Mouse (Mus musculus): ENCODE measurements around the gene Eif2b2. TPM values are rescaled to one million over a fixed set of nuclear protein-coding genes. Genes with fewer than 3 reads are reported as not detected.
A peak's percentile ranks its signal among the peaks of the same experiment; 100 is the strongest.

The Eif2b2 gene
- polyA plus RNA-seq, 1 experiment from 2014 or later, result 31.8 TPM

DNA sequence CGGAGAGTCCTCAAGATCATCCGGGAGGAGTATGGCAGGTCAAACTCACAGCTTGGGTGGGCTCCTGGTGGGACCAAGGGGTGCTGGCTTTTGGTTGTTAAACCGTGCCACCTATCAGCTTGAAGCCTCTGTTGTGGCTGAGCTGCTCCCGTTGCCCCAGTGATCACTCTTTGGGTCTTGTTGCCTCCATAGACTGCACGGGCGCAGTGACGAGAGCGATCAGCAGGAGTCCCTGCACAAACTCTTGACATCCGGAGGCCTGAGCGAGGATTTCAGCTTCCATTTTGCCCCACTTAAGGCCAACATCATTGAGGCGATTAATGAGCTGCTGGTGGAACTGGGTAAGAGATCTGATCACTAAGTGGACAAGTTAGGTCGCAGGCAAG lies 617 bp downstream of the Eif2b2 start:
- H3K27ac ChIP-seq (ENCODE audit: low read length), result peak overlapping the region; percentile 75
- ATAC-seq (ENCODE audit: low read depth), result no peak
- no peaks in the 10 kb centered on the region for H3K9me3 ChIP-seq (replicated peaks; ENCODE audit: control insufficient read depth, low read length)
- H3K36me3 ChIP-seq (ENCODE audit: control insufficient read depth, insufficient read depth), result peaks cover 22% of the 10 kb centered on the region
- WGBS (ENCODE audit: insufficient replicate concordance), result 2% methylated on average over 12 of the region's 12 CpGs
- peak overlapping the region; percentile 86 for H3K4me2 ChIP-seq (ENCODE audit: low read depth, low read length)
- no peaks in the 10 kb centered on the region for H3K27me3 ChIP-seq (ENCODE audit: control insufficient read depth, insufficient read depth, low read depth, low read length)
- H3K4me3 ChIP-seq (ENCODE audit: low read depth, low read length), result peak overlapping the region; percentile 97
- H3K4me1 ChIP-seq (ENCODE audit: control insufficient read depth, low read depth, low read length), result peaks cover 18% of the 10 kb centered on the region
- peak overlapping the region; percentile 88 for H3K9ac ChIP-seq (ENCODE audit: low read depth, low read length)

DNA sequence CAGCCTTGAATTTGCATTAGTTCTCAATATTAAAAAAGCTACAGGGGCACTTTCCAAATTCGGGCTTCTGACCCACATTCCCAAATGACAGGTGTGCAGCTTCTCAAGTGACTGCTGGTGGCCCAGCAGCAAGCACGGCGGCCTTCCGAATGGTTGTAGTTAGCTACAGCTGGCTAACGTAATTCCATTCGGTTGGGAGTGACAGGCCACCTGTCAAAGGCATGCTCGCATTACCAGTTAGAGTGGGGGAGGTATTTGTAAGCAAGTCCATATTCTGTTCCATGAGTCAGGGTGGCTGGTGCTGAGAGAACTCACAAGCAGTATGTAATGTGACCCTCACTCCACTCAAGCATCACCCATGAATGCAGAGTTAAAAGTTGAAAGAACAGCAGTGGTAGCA lies 7.9 kb downstream of the Eif2b2 start:
- no peaks in the 10 kb centered on the region for H3K27me3 ChIP-seq (ENCODE audit: control insufficient read depth, insufficient read depth, low read depth, low read length)
- H3K9me3 ChIP-seq (replicated peaks; ENCODE audit: control insufficient read depth, low read length), result no peaks in the 10 kb centered on the region
- H3K27ac ChIP-seq (ENCODE audit: low read length), result no peak overlapping the region
- H3K4me2 ChIP-seq (ENCODE audit: low read depth, low read length), result no peak overlapping the region
- no peak overlapping the region for H3K9ac ChIP-seq (ENCODE audit: low read depth, low read length)
- peaks cover 35% of the 10 kb centered on the region for H3K36me3 ChIP-seq (ENCODE audit: control insufficient read depth, insufficient read depth)
- ATAC-seq (ENCODE audit: low read depth), result no peak
- no peaks in the 10 kb centered on the region for H3K4me1 ChIP-seq (ENCODE audit: control insufficient read depth, low read depth, low read length)
- 76% methylated on average over 7 of the region's 7 CpGs for WGBS (ENCODE audit: insufficient replicate concordance)
- H3K4me3 ChIP-seq (ENCODE audit: low read depth, low read length), result no peak overlapping the region

DNA sequence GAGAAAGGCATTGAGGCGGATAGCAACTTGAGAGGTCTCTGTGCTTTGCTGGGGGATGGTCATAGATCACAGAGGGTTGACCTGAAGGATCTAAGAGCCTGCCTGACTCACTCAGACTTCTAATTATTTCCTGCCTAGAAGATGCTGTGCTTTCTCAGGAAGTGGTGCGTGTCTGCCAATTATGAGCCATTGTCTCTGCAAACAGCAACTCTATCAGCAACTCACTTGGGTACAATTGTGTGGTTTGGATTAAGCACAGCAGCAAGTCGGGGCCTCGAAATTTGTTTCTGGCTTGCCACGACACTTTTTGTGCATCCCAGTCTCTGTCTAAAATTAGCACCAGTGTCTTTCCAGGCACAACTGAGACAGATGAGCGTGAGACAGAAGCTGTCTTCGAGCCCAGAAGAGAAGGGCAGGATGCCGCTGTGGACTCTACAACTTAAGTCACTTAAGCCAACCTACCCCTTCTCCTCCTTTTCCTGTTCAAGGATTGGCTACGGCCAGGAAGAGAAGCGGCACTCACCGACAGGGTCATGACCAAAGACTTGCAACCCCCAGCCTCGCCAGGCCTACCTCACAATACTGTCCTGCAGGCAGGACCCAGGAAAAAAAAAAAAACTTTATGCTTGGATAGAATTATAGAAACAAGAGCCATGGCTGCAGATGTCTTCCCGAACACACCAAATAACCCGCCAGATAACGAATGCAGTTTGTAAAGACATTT lies 8.8 kb downstream of the Eif2b2 start:
- H3K4me1 ChIP-seq (ENCODE audit: control insufficient read depth, low read depth, low read length), result no peaks in the 10 kb centered on the region
- H3K27me3 ChIP-seq (ENCODE audit: control insufficient read depth, insufficient read depth, low read depth, low read length), result no peaks in the 10 kb centered on the region
- no peak overlapping the region for H3K9ac ChIP-seq (ENCODE audit: low read depth, low read length)
- H3K9me3 ChIP-seq (replicated peaks; ENCODE audit: control insufficient read depth, low read length), result no peaks in the 10 kb centered on the region
- no peak overlapping the region for H3K4me3 ChIP-seq (ENCODE audit: low read depth, low read length)
- no peak overlapping the region for H3K27ac ChIP-seq (ENCODE audit: low read length)
- no peak overlapping the region for H3K4me2 ChIP-seq (ENCODE audit: low read depth, low read length)
- no peak for ATAC-seq (ENCODE audit: low read depth)
- WGBS (ENCODE audit: insufficient replicate concordance), result 52% methylated on average over 15 of the region's 15 CpGs
- peaks cover 30% of the 10 kb centered on the region for H3K36me3 ChIP-seq (ENCODE audit: control insufficient read depth, insufficient read depth)

GRCm38 (mm10) chr12:85233376-85234358 lies 14.4 kb downstream of the Eif2b2 start:
- Histone ChIP-seq H3K9ac (ENCODE audit: low read depth, low read length) (no peak overlapping the region), H3K4me1 (ENCODE audit: control insufficient read depth, low read depth, low read length) (no peaks in the 10 kb centered on the region), H3K27ac (ENCODE audit: low read length) (no peak overlapping the region), H3K4me2 (ENCODE audit: low read depth, low read length) (no peak overlapping the region), H3K36me3 (ENCODE audit: control insufficient read depth, insufficient read depth) (no peaks in the 10 kb centered on the region), H3K4me3 (ENCODE audit: low read depth, low read length) (no peak overlapping the region), H3K9me3 (replicated peaks; ENCODE audit: control insufficient read depth, low read length) (no peaks in the 10 kb centered on the region), H3K27me3 (ENCODE audit: control insufficient read depth, insufficient read depth, low read depth, low read length) (no peaks in the 10 kb centered on the region)
- no peak for ATAC-seq (ENCODE audit: low read depth)
- WGBS (ENCODE audit: insufficient replicate concordance), result 81% methylated on average over 21 of the region's 21 CpGs

DNA sequence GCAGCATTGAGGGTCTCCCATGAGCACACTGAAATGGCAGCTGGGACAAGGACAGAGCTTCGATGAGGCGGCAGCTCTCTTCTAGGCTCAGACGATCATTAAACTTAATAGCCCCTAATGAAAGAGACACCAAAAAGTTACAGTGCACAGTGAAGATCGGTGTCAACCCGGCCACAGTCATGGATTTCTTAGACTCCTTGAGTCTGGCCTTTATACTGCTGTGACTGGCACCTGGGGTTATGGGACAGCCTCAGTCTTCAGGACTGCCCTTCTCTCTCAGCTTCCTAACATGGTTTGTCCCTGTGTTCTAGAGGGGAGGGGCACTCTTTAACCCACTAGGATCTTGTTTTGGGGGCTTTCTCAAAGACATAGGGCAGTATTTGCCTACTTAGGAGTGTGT lies 18.3 kb downstream of the Eif2b2 start:
- no peak for ATAC-seq (ENCODE audit: low read depth)
- no peaks in the 10 kb centered on the region for H3K36me3 ChIP-seq (ENCODE audit: control insufficient read depth, insufficient read depth)
- H3K27me3 ChIP-seq (ENCODE audit: control insufficient read depth, insufficient read depth, low read depth, low read length), result no peaks in the 10 kb centered on the region
- no peak overlapping the region for H3K4me3 ChIP-seq (ENCODE audit: low read depth, low read length)
- 81% methylated on average over 5 of the region's 5 CpGs for WGBS (ENCODE audit: insufficient replicate concordance)
- H3K9me3 ChIP-seq (replicated peaks; ENCODE audit: control insufficient read depth, low read length), result no peaks in the 10 kb centered on the region
- H3K4me2 ChIP-seq (ENCODE audit: low read depth, low read length), result no peak overlapping the region
- H3K27ac ChIP-seq (ENCODE audit: low read length), result no peak overlapping the region
- H3K4me1 ChIP-seq (ENCODE audit: control insufficient read depth, low read depth, low read length), result no peaks in the 10 kb centered on the region
- H3K9ac ChIP-seq (ENCODE audit: low read depth, low read length), result no peak overlapping the region

DNA sequence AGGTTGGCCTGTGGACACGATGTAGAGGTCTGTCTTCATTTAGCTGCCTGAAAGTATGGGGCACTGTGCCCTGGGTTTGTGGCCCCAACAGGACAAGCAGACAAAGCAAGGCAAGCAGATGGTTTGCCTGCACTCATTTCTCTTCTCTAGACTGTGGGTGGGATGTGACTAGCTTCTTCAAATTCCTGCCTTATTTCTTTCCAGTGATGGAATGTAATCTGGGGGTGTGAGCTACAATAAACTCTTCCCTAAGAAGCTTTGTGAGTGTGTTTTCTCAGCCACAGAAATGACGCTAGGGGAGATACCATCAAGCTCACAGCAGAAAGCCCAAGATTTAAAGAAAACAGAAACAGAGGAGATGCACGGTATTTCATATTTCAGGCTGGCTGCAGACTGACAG lies 32.8 kb downstream of the Eif2b2 start:
- WGBS (ENCODE audit: insufficient replicate concordance), result 79% methylated on average over 3 of the region's 3 CpGs

DNA sequence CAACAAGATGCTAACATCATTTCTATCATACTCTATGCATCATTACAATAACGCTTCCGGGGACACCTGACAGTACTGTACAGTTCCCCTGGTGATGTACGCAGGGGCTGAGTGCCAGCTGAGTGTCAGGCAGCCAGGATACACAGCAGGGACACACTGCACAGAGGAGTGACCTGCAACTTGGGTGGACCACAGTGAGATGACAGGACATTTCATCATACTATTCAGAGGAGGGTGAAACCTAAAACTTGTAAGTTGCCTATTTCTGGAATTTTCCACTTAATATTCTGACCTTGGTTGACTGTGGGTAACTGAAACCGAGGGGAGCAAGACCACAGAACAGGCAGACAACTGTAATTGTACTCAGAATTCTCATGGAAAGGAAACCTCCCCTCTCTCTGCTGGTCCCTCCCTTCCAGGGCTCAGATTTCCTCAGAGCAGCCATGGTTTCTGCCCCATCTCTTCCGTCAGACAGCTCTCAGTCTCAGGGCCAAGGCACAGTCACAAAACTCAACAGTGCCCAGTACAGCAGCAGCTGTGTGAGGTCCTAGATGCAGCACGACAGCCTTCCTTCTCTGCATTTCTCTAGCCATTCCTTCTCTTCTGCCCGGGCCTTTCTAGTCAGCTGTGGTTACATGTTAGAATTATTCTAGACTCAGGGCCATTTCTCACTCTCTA lies 36.9 kb downstream of the Eif2b2 start:
- 48% methylated on average over 7 of the region's 7 CpGs for WGBS (ENCODE audit: insufficient replicate concordance)
- no peak for ATAC-seq (ENCODE audit: low read depth)
- Histone ChIP-seq H3K27me3 (ENCODE audit: control insufficient read depth, insufficient read depth, low read depth, low read length) (no peaks in the 10 kb centered on the region), H3K9ac (ENCODE audit: low read depth, low read length) (no peak overlapping the region), H3K4me3 (ENCODE audit: low read depth, low read length) (no peak overlapping the region), H3K27ac (ENCODE audit: low read length) (no peak overlapping the region), H3K4me1 (ENCODE audit: control insufficient read depth, low read depth, low read length) (peaks cover 5% of the 10 kb centered on the region; the same call in 1 of the 2 replicates), H3K4me2 (ENCODE audit: low read depth, low read length) (no peak overlapping the region), H3K9me3 (replicated peaks; ENCODE audit: control insufficient read depth, low read length) (no peaks in the 10 kb centered on the region), H3K36me3 (ENCODE audit: control insufficient read depth, insufficient read depth) (no peaks in the 10 kb centered on the region)

More for the DNA sequence above, 32.8 kb downstream of the Eif2b2 start:
- no peaks in the 10 kb centered on the region for H3K27me3 ChIP-seq (ENCODE audit: control insufficient read depth, insufficient read depth, low read depth, low read length)
- H3K36me3 ChIP-seq (ENCODE audit: control insufficient read depth, insufficient read depth), result peaks cover 3% of the 10 kb centered on the region; the same call in 1 of the 2 replicates
- no peak overlapping the region for H3K4me3 ChIP-seq (ENCODE audit: low read depth, low read length)
- H3K27ac ChIP-seq (ENCODE audit: low read length), result no peak overlapping the region
- no peak overlapping the region for H3K9ac ChIP-seq (ENCODE audit: low read depth, low read length)
- no peaks in the 10 kb centered on the region; the same call in 1 of the 2 replicates for H3K9me3 ChIP-seq (replicated peaks; ENCODE audit: control insufficient read depth, low read length)
- H3K4me1 ChIP-seq (ENCODE audit: control insufficient read depth, low read depth, low read length), result peaks cover 2% of the 10 kb centered on the region; the same call in 1 of the 2 replicates
- H3K4me2 ChIP-seq (ENCODE audit: low read depth, low read length), result no peak overlapping the region
- no peak for ATAC-seq (ENCODE audit: low read depth)

DNA sequence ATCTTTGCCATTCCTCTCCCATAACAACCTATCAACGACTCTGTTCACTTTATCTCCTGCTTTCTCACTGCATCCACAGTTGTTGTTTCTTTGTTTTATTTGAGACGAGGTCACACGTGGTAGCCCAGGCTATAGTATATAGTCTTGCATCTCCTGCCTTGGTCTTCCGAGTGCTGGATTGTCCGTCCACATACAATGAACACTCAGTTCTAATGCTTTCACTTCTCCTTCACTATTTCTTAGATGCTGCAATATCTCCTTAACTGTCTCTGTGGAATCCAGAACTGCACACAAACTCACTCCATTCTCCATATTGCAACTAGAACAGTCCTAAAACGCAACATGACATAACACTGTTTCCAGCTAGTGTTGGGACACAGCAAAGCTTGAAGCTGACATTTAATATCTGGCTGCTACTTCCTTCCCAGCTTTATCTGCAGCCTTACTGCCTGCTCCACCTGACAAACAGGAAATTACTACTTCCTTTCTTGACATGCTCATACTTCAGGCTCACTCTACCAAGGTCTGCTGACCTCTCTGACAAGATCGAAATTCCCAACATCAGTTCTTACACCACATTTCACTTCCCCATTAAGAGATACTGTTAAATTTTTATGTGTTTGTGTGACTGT lies 37.8 kb downstream of the Eif2b2 start:
- peaks cover 5% of the 10 kb centered on the region; the same call in 1 of the 2 replicates for H3K4me1 ChIP-seq (ENCODE audit: control insufficient read depth, low read depth, low read length)
- H3K4me3 ChIP-seq (ENCODE audit: low read depth, low read length), result no peak overlapping the region
- ATAC-seq (ENCODE audit: low read depth), result peak; percentile 53; the same call in 1 of the 2 replicates
- no peak overlapping the region for H3K4me2 ChIP-seq (ENCODE audit: low read depth, low read length)
- 21% methylated on average over 7 of the region's 7 CpGs for WGBS (ENCODE audit: insufficient replicate concordance)
- no peak overlapping the region for H3K9ac ChIP-seq (ENCODE audit: low read depth, low read length)
- H3K36me3 ChIP-seq (ENCODE audit: control insufficient read depth, insufficient read depth), result no peaks in the 10 kb centered on the region
- no peaks in the 10 kb centered on the region for H3K27me3 ChIP-seq (ENCODE audit: control insufficient read depth, insufficient read depth, low read depth, low read length)
- H3K9me3 ChIP-seq (replicated peaks; ENCODE audit: control insufficient read depth, low read length), result no peaks in the 10 kb centered on the region
- H3K27ac ChIP-seq (ENCODE audit: low read length), result 0 out of 2 replicates have a peak overlapping the region, but pooled peaks have one; percentile 30

Data from liver, embryonic 16.5 days (tissue).